Mouse (Mus musculus) heart, adult 2 months (tissue): Measurements from ENCODE around the gene Cdk2ap2.

ENCODE experiments used
- CTCF ChIP-seq: fragments of 200-600 bp; IDR thresholded peaks from 2 replicates; pipeline ENCODE4 v1.8.1; 2022; ENCODE audit warnings: antibody characterized with exemption, mild to moderate bottlenecking, moderate library complexity
- EP300 ChIP-seq: fragments of 200-500 bp; IDR thresholded peaks from 2 replicates; pipeline ENCODE4 v1.6.1; 2011; ENCODE audit warnings: low read depth, low read length, control low read depth; ENCODE audit not compliant: insufficient read depth
- POLR2A ChIP-seq: fragments of 200-500 bp; IDR thresholded peaks from 2 replicates; pipeline ENCODE4 v1.6.1; 2011; ENCODE audit warnings: mild to moderate bottlenecking, low read depth, low read length, control low read depth; ENCODE audit not compliant: insufficient read depth

DNA sequence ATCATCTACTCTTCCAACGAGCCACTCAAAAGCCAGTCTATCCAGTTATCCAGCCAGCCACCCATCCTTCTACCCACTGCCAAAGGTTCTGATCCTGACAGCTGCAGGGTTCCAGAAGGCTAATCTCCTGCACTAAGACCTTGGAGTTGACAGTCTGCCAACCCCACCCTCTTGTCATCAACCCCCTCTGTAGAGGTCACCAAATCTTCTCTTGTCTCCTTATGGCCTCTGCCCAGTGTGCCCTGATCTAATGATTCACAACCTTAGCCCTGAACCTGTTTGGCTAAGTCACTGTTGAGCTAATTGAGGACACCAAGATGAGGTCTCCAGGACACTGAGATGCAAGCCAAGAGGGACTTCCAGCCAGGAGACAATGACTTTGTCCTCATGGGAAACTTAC is 17.4 kb upstream of the Cdk2ap2 start:
- no peak for TF ChIP-seq CTCF
- no peak for TF ChIP-seq POLR2A
- no peak for TF ChIP-seq EP300
